Mouse (Mus musculus) lung, postnatal 0 days (tissue): Measurements from ENCODE around the gene Mien1. TPM values are rescaled to one million over a fixed set of nuclear protein-coding genes. Genes with fewer than 3 reads are reported as not detected.

Experiments
- ATAC-seq: fragments of 200-750 bp; cut with Nextera tagmentation; 2 replicates; pipeline ENCODE4 v1.8.0; 2017; ENCODE audit warnings: moderate library complexity
- DNase-seq: peaks from one replicate; pipeline ENCODE4 v3.0.0-alpha.2; 2016; ENCODE audit warnings: low spot score
- H3K27ac ChIP-seq: fragments of 300-500 bp; sonication (generic); 2 replicates; pipeline ENCODE4 v1.5.1; 2014; ENCODE audit warnings: antibody characterized with exemption, mild to moderate bottlenecking, low read length, mixed read lengths
- H3K27me3 ChIP-seq: fragments of 300-500 bp; sonication (generic); replicated peaks from 2 replicates; pipeline ENCODE4 v1.6.1; 2014; ENCODE audit warnings: low read length, mixed read lengths; ENCODE audit not compliant: insufficient read depth
- H3K36me3 ChIP-seq: fragments of 300-500 bp; sonication (generic); 2 replicates; pipeline ENCODE4 v1.6.1; 2014; ENCODE audit warnings: low read length, mixed read lengths; ENCODE audit not compliant: insufficient read depth
- H3K4me1 ChIP-seq: fragments of 300-500 bp; sonication (generic); 2 replicates; pipeline ENCODE4 v1.6.1; 2014; ENCODE audit warnings: antibody characterized with exemption, low read depth, low read length, mixed read lengths; ENCODE audit not compliant: insufficient read depth
- H3K4me2 ChIP-seq: fragments of 300-500 bp; sonication (generic); replicated peaks from 2 replicates; pipeline ENCODE4 v1.6.1; 2014; ENCODE audit warnings: low read depth, mild to moderate bottlenecking, low read length, moderate library complexity, mixed read lengths
- H3K4me3 ChIP-seq: fragments of 300-500 bp; sonication (generic); 2 replicates; pipeline ENCODE4 v1.5.1; 2014; ENCODE audit warnings: low read depth, low read length
- H3K9ac ChIP-seq: fragments of 300-500 bp; sonication (generic); replicated peaks from 2 replicates; pipeline ENCODE4 v1.6.1; 2014; ENCODE audit warnings: low read depth, mild to moderate bottlenecking
- H3K9me3 ChIP-seq: fragments of 300-500 bp; sonication (generic); 2 replicates; pipeline ENCODE4 v1.6.1; 2016; ENCODE audit warnings: low read length, mixed read lengths
- CTCF ChIP-seq: IDR thresholded peaks from 2 replicates; pipeline ENCODE4 v1.5.1; 2016; ENCODE audit warnings: antibody characterized with exemption, mild to moderate bottlenecking
- EP300 ChIP-seq: IDR thresholded peaks from 2 replicates; pipeline ENCODE4 v1.6.1; 2016; ENCODE audit warnings: antibody characterized with exemption, mild to moderate bottlenecking, control low read depth
- WGBS: fragments of 180-500 bp; shearing (Covaris S2); extraction: QIAGEN DNeasy Blood & Tissue Kit; methylation state at CpG from one replicate; pipeline ENCODE4 v1.1.7; 2014; 5-methylcytosine and 5-hydroxymethylcytosine counted together
- polyA plus RNA-seq: library from polyadenylated mRNA; unstranded; fragments of >200 nt; fragmentation: Nextera tagmentation; extraction: Ambion mirVana; gene quantifications from 2 replicates; pipeline ENCODE4 v1.2.1, GENCODE M21; 2015

Gene Mien1
- polyA plus RNA-seq, 1 experiment from 2014 or later = 86.1 TPM

- no peaks in the 10 kb centered on the region for H3K4me1 ChIP-seq
- H3K9ac ChIP-seq = no peak overlapping the region
- H3K9me3 ChIP-seq = no peaks in the 10 kb centered on the region
- TF ChIP-seq CTCF = no peak
- no peak for TF ChIP-seq EP300
- WGBS = 70% methylated on average over 13 of the region's 13 CpGs
- H3K4me2 ChIP-seq = no peak overlapping the region
- no peaks in the 10 kb centered on the region for H3K36me3 ChIP-seq
- H3K27me3 ChIP-seq = no peaks in the 10 kb centered on the region
- no peak overlapping the region for H3K27ac ChIP-seq
- no peak overlapping the region for H3K4me3 ChIP-seq
- ATAC-seq (no peak), DNase-seq (no peak)
Measured at GRCm38 (mm10) chr11:98479026-98479939, 40.5 kb upstream of the Mien1 start.

- H3K4me2 ChIP-seq = no peak overlapping the region
- H3K9ac ChIP-seq = no peak overlapping the region
- H3K27ac ChIP-seq = no peak overlapping the region
- DNase-seq = no peak
- no peak overlapping the region for H3K4me3 ChIP-seq
- no peak for TF ChIP-seq EP300
- TF ChIP-seq CTCF = no peak
- WGBS = 58% methylated on average over 14 of the region's 14 CpGs
- H3K36me3 ChIP-seq = no peaks in the 10 kb centered on the region
- H3K27me3 ChIP-seq = no peaks in the 10 kb centered on the region
- H3K4me1 ChIP-seq = no peaks in the 10 kb centered on the region
- H3K9me3 ChIP-seq = no peaks in the 10 kb centered on the region
- no peak for ATAC-seq
Measured at GRCm38 (mm10) chr11:98477011-98477701, 38.4 kb upstream of the Mien1 start.

- H3K27me3 ChIP-seq = no peaks in the 10 kb centered on the region
- DNase-seq (no peak), ATAC-seq (no peak)
- no peak overlapping the region for H3K9ac ChIP-seq
- no peaks in the 10 kb centered on the region for H3K4me1 ChIP-seq
- TF ChIP-seq CTCF (no peak), EP300 (no peak)
- WGBS = 70% methylated on average over 4 of the region's 4 CpGs
- H3K4me2 ChIP-seq = no peak overlapping the region
- no peaks in the 10 kb centered on the region for H3K9me3 ChIP-seq
- no peak overlapping the region for H3K27ac ChIP-seq
- H3K36me3 ChIP-seq = no peaks in the 10 kb centered on the region
- H3K4me3 ChIP-seq = no peak overlapping the region
Measured at GRCm38 (mm10) chr11:98476434-98476807, 37.6 kb upstream of the Mien1 start.

- ATAC-seq (no peak), DNase-seq (no peak)
- Histone ChIP-seq H3K4me2 (no peak overlapping the region), H3K9me3 (no peaks in the 10 kb centered on the region), H3K27me3 (no peaks in the 10 kb centered on the region), H3K36me3 (no peaks in the 10 kb centered on the region), H3K4me1 (no peaks in the 10 kb centered on the region), H3K9ac (no peak overlapping the region), H3K4me3 (no peak overlapping the region), H3K27ac (no peak overlapping the region)
- TF ChIP-seq EP300 (no peak), CTCF (no peak)
- 83% methylated on average over 9 of the region's 9 CpGs for WGBS
Measured at GRCm38 (mm10) chr11:98475630-98476433, 37.0 kb upstream of the Mien1 start.

- DNase-seq (no peak), ATAC-seq (no peak)
- no peak for TF ChIP-seq EP300
- no peak for TF ChIP-seq CTCF
- H3K9ac ChIP-seq = no peak overlapping the region
- H3K4me3 ChIP-seq = no peak overlapping the region
- no peak overlapping the region for H3K4me2 ChIP-seq
- H3K4me1 ChIP-seq = no peaks in the 10 kb centered on the region
- no peaks in the 10 kb centered on the region for H3K27me3 ChIP-seq
- H3K36me3 ChIP-seq = no peaks in the 10 kb centered on the region
- 82% methylated on average over 11 of the region's 11 CpGs for WGBS
- no peak overlapping the region for H3K27ac ChIP-seq
- H3K9me3 ChIP-seq = no peaks in the 10 kb centered on the region
Measured at GRCm38 (mm10) chr11:98474967-98475366, 36.2 kb upstream of the Mien1 start.

GRCm38 (mm10) chr11:98473916-98474479 lies 35.2 kb upstream of the Mien1 start:
- DNase-seq (no peak), ATAC-seq (no peak)
- no peaks in the 10 kb centered on the region for H3K4me1 ChIP-seq
- TF ChIP-seq CTCF = no peak
- no peak for TF ChIP-seq EP300
- H3K27me3 ChIP-seq = no peaks in the 10 kb centered on the region
- no peak overlapping the region for H3K4me3 ChIP-seq
- H3K27ac ChIP-seq = no peak overlapping the region
- WGBS = 42% methylated on average over 8 of the region's 8 CpGs
- H3K36me3 ChIP-seq = no peaks in the 10 kb centered on the region
- no peak overlapping the region for H3K4me2 ChIP-seq
- H3K9me3 ChIP-seq = no peaks in the 10 kb centered on the region
- H3K9ac ChIP-seq = no peak overlapping the region
